Mouse (Mus musculus) layer of hippocampus, adult 9-11 months (tissue): ENCODE measurements at regions not wholly inside any gene's neighbourhood (a gene's known extent, or its start where the extent isn't known, plus 50 kb on each side); places are given as distances from the start of the nearest gene placed in this dataset.

Source experiments
- DNase-seq: peaks from one replicate; pipeline ENCODE4 v3.0.0; 2022

DNA sequence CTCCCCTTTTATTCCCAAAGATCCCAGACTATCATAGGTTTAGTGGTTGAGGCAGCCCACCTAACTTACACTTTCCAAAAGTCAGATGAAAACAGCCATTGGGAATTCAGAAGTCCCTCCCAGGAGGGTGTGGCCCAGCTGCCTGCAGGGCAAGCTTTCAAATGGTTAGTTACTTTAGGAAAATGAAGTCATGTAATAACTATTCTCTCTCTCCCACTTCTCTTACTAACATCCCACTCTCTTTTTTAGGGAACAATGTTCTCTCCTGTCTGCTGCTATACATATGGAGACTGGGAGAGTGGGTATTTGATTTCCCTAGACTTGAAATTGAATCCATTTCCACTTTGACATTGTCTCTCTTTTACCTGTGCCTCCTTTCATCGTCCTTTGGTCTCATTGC is 55.0 kb downstream of the Zfp648 start:
- no peak for DNase-seq

- DNase-seq = peak; percentile 55
Observed at GRCm38 (mm10) chr1:154256811-154257210, 55.8 kb downstream of the Zfp648 start.

GRCm38 (mm10) chr1:154258511-154258910 is 57.5 kb downstream of the Zfp648 start:
- DNase-seq = peak; percentile 26

- no peak for DNase-seq
Observed at GRCm38 (mm10) chr1:154260393-154260792, 59.4 kb downstream of the Zfp648 start.

DNA sequence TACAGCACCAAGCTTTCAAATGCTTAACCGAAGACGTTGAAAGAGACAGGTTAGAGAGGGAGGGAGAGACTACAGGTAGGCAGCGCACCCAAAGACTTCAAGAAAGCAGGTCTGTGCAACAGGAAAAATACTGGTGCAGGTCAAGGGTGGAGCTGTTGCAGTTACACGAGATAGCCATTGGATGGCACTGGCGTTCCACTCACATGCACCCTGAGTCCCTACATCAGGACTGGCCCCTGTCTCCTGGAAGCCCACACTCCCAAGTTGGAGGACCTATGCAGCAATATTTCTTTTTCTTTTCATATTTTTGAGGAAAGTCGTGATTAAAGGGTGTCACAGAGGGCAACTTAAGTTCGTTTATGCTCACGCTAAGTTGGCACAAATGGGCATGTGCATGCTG is 80.5 kb downstream of the Zfp648 start:
- peak; percentile 61 for DNase-seq

- peak; percentile 44 for DNase-seq
Observed at GRCm38 (mm10) chr1:154286080-154286479, 85.1 kb downstream of the Zfp648 start.

- DNase-seq = peak; percentile 22
Observed at GRCm38 (mm10) chr1:154292729-154293128, 91.7 kb downstream of the Zfp648 start.

GRCm38 (mm10) chr1:154296080-154296479 is 95.1 kb downstream of the Zfp648 start:
- DNase-seq = no peak

DNA sequence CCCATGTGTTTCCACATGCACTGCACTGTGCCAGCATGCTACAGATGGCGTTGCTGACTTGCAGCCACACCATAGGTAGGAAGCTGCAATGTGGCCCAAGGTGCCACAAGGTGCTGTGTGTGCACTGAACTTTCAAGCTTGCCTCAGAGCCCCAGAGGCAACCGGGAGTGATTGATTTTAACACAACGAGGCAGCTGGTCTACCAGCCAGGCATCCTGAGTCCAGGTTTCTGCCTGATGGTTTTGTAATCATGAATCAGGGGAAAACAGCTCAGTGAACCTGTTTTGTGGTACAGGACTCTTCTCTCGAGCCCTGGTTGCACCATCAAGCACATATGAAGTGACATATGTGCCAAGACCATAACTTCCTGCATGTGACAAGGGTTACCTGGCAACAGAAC is 98.9 kb downstream of the Zfp648 start:
- peak; percentile 41 for DNase-seq

DNA sequence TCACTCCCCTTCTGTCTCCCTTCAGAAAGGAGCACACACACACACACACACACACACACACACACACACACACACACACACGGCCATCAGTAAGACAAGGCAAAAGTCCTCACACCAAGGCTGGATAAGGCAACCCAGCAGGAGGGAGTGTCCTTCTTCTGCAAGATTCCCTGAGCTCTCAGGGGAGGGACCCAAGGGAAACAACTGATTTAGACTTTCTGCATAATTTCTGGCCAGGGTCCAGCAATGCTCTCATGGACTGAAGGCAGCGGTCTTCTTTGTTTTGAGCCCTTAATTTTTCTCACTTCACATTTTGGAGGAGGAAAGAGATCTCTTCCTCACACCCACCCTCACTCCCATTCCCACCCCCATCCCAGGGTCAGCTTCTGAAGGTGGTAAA is 108.7 kb downstream of the Zfp648 start:
- DNase-seq = no peak
